Mouse (Mus musculus) CD8-positive naive resting alpha-beta T cell, adult 2 months (primary cell): ENCODE measurements around the gene Gm20696.
A peak's percentile ranks its signal among the peaks of the same experiment; 100 is the strongest.

Experiments used
- DNase-seq, 2 experiments: peaks; one replicate each; pipeline ENCODE4 v3.0.0; 2022; ENCODE audit warnings: low read depth in 2 of 2, low spot score in 2 of 2

Gm20696 gene

GRCm38 (mm10) chr6:99336191-99336590, 330.4 kb downstream of the Gm20696 start:
- no peak for DNase-seq

DNA sequence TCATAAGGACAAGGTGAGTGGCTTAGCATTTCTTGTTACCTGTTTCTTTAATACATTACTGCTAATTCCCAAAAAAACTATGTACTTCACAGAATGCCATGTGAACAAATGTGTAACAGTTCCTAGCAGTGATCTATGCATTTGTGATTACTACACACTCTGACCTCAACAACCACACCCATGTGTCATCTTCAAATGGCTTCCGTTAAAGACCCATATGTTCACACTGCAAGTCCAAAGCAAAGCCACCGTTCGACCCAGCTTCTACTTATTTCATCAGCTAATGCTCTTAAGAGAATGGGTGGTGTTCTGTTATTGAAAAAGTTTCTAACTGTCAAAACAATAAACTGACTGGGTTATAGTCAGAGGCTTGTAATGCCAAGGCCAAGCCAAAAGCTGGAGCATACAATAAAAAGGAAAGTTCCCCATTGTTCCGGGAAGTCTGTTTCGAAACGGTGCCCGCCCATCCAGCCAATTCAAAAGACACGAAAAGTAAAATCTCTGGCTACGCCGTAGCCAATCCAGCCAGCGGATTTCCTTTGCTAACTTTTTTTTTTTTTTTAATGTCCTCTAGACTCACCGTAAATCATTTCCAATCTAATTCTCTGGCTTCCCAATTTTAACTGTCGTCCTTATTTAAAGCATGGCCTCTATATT, 331.3 kb downstream of the Gm20696 start:
- DNase-seq: no peak

DNA sequence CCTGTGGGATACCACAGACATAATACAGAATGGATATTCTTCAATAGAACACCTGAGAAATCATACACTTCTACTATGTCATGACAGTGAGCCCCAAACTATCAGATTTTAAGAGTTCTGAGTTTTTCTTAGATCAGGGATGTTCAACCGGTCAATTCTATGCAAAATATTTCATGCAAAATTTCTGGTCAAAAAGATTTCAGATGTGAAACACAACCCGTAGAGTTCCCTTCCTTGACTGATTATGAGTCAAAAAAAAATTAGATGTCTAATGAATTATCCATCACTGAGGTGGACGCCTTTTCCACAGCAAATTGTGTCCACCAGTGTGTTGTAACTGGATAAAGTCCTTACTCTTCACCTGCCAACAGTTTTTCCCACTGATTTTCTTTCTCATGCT, 332.3 kb downstream of the Gm20696 start:
- no peak for DNase-seq

DNA sequence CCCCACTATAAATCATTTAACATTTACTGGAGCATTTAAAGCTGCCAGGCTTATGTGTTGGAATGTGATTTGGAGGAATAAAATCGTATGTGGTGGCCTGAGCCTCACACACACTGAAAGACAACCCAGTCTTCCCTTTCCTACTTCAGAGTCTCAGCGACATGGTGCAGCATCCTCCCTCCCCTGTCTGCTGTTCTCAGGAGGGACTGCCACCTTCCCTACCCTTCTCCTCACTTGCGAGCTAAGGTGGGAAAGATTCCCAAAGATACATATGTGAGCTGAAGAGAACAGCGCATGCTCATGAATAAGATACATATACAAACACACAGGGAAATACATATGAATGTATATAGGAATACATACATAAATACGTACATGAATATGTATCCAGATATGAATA, 333.5 kb downstream of the Gm20696 start:
- no peak for DNase-seq

- no peak for DNase-seq
These were observed 336.4 kb downstream of the Gm20696 start for GRCm38 (mm10) chr6:99330169-99330568.

DNA sequence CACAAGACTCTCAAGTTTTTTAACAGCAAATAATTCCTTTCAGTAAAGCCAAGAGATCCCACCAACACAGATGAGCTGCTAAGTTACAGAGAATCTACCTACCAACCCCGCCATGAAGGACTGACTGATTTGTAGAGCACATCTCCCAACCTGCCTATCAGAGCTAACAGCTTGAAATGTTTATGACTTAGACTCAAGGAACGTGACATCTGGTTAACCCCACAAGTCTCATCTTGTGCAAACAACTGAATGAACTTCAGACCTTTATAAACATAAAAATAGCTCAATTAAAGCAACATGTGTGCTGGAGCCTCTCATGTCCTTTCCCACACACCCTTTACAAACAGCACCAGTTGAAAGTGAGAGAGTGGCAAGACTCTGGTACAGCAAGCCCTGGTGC, 338.0 kb downstream of the Gm20696 start:
- no peak for DNase-seq

- DNase-seq: no peak
These were observed 338.5 kb downstream of the Gm20696 start for GRCm38 (mm10) chr6:99328146-99328545.

GRCm38 (mm10) chr6:99327721-99328120, 338.9 kb downstream of the Gm20696 start:
- no peak for DNase-seq

GRCm38 (mm10) chr6:99325881-99326280, 340.7 kb downstream of the Gm20696 start:
- no peak for DNase-seq

DNA sequence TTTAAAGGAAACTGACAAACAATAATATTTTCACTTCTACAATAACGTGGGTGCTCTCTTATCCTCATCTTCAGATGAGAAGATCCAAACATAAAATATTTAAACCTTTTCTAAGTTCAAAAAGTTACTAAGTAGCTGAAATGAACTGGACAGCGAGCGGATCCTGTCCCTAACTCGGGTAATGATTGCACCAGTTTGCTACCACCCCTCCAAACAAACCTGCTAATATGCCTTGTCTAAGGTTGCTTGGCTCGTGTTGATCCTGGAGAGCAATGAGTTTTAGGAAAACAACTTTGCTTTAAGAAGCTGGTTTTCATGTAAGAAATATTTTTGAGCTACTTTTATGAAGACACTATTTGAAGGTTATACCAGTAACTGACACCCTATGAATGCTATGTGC, 341.1 kb downstream of the Gm20696 start:
- no peak for DNase-seq

DNA sequence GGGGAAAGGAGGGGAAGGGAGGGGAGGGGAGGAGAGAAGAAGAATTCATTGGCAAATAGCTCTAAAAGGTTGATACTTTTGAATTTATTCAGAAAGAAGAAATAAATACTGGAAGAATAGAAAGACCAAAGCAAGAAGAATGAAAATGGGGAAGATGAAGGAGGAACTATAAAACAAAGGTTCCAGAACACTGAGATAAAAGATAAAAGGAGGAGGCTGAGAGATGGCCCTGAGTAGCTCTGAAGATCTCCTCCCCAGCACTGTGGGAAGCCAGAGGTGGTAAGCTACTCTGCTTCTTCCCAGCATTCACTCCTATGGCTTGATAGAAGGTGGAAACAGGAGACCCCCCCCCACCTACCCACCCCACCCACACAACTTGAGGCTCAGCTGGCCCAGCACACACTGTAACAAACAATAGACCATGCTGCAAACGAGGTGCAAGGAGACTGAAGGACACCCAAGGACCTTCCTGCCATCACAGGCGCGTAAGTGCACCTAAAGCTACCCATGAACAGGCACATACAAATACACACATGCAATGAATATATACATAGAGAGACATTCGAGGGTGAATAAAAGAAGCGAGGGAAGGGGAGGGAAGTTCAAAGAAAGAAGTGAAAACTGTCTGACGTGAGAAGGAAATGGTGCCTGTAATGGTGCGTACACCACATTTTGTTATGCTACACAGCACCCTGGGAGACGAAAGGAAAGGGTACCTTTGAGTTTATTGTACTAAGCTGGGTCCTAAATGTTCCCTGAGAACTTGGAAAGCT, 344.3 kb downstream of the Gm20696 start:
- peak in 1 of 2 experiments; percentile 24 for DNase-seq

DNA sequence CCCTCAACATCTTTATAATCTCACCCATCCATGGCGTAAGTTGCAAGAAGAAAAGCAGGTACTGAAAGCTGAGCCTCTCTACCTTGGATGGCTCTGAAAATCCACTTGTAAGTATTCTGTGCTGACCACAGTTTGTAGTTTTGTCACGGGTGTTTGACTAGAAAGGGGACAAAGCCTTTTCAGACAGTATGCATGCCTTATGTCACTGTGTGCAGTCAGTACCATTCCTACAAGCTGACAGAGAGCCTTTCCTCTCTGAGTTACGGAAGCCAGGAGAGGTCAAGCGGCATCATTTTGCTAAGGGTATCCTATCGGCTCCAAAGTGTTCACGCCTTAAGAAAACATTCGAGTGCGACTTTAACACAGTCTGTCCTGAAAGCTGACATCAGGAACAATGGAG, 346.2 kb downstream of the Gm20696 start:
- DNase-seq: no peak

DNA sequence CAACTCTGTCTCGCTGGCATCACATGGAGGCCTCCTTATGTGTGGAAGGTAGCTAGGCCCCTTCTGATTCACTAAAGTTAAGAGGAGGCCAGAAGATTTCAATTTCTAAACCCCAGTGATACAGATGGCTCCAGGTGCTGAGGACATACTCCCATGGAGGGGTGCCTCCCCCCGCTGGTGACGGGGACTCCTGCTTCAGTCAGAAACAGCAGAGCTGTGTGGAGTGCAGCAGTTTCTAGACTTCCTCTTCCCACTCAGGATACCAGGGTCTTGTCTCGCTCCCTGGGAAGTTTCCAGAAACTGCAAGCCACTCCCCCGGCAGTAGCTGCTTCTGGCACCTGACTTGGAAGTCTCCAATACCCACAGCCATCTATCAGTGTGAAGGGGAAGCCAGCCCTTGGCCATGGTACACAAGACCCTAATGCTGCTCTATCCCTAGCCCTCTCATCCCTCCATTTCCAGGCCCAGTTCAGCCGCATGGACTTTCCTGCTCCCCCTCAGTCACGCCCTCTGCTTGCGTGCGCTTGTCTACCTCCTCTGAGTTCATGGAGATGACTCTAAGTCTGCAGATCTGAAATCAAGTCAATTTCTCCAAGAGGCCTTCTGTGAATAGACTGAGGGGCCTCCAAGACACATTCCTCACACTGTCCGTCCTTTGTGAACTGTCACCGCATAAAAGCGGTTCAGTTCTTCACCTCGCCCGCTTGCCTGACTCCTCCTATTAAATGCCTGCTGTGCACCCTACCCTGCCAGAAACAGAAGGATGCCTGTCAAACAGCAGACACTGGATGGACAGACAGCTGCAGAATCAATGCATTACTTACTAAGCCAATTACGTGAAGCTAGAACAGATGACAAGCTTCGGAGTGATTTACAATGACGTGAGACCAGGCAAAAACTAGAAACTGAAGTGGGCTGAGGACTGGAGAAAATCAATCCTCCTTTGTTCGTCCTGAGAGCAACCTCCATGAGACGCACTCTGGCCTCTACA, 346.9 kb downstream of the Gm20696 start:
- no peak for DNase-seq

DNA sequence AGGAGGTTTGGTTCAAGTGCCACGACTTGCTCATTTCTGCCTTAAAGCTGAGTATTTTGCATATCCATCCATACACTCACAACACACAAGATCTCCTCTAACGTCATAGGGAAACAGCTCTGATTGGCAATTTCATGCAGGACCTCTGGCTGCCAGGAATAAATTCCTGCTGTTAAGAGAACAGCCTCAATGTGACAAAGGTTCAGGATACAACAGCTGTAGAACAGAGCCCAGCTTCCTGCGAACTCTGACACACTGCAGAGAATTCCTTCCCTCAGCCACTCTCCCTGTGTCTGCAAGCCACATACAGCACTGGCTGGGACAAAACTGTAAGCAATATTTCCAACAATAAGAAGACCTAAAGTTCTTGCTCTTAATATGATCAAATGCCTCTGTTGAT, 351.9 kb downstream of the Gm20696 start:
- DNase-seq: no peak

DNA sequence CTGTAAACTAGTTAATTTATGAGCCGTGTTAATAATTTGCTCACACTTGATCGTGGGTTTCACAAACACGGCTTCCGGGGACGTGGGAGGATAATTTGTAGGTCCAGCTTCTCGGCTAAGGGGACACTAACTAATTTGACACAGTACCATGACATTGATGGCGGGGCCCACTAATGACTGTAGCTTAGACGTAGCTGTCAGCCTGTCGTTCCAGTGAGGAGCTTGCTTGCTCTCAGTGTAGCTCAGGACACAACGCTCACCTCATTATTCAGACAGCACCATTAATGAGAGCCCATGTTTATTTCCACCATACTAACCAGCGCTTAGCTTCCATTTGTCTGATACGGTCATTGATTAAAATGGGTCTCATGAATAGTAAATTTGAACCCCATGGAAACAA, 356.1 kb downstream of the Gm20696 start:
- no peak for DNase-seq

DNA sequence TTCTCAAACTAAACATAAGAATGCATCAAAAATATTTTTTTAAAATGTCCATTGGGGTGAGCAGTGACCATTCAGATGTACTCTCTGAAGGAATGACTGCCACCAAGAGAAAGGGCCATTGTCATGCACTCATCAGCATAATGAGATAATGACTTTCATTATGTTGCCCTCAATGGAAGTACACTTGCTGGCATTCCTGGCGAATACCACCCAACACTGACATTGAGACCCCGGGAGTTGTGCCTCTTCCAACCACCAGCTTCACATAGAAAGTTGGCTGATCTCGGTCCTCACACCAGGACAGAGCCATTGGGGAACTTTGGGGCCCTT, 356.5 kb downstream of the Gm20696 start:
- DNase-seq: no peak

GRCm38 (mm10) chr6:99309466-99310170, 357.0 kb downstream of the Gm20696 start:
- peak; percentile 60 to 64 for DNase-seq

DNA sequence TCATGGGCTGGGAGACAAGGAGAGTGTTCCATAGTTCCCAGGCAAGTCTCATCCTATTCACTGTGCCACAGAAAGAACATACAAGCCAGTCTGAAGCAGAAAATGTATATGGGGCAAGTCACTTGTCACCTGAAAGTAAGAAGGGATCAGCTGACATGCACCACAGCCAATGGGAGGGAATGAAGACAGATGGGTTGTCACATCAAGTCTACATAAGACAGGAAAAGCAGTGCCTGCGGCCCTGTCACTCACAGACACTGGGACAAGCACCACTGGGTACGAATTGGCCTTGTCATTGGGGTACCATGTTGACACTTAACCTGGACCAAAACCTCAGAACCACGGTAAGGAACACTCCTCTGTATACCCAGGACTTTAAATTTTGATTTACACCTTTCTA, 360.8 kb downstream of the Gm20696 start:
- DNase-seq: no peak

DNA sequence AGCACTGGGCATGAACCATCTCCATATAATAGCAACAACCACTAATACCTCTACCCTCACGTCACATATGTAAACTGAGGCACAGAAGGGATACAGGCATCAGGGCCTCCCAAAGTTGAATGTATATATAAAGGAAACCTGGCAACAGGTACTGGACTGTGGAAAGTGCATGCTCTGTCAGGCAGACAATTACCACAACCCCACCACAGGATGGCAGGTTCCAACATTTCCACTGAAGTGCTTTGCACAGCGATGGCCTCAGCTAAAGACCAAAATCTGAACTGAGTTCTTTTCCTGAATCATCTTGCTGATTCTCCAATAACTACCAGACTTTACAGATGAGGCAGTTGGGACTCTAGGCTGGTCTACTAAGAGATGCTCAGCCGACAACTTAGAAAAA, 361.4 kb downstream of the Gm20696 start:
- peak in 1 of 2 experiments; percentile 24 for DNase-seq

- DNase-seq: no peak
These were observed 363.7 kb downstream of the Gm20696 start for GRCm38 (mm10) chr6:99302662-99303435.
